Mouse (Mus musculus): ENCODE results near the gene Chid1.

GRCm38 (mm10) chr7:141464603-141465201, 75.0 kb downstream of the Chid1 start:
- TF ChIP-seq CTCF (IDR thresholded peaks at IDR 0.05) (no peak), EP300 (IDR thresholded peaks at IDR 0.05) (no peak)
